Mouse (Mus musculus) gastrocnemius, postnatal 4 days (tissue): Measurements from ENCODE around the gene Arl4c. TPM values are rescaled to one million over a fixed set of nuclear protein-coding genes. Genes with fewer than 3 reads are reported as not detected.

ENCODE experiments used
- DNase-seq, 2 experiments: peaks; one replicate each; pipeline ENCODE4 v3.0.0; 2021 to 2022; ENCODE audit warnings: low spot score in 2 of 2, mixed read lengths in 2 of 2
- total RNA-seq, 2 experiments: library from RNA; stranded (reverse); gene quantifications; 2 replicates each; pipeline ENCODE4 v1.2.3; 2021

Gene Arl4c
- total RNA-seq, 2 experiments from 2014 or later = 7.1 to 7.6 TPM

- no peak for DNase-seq
Observed at GRCm38 (mm10) chr1:88625190-88625589, 76.8 kb downstream of the Arl4c start.

- no peak for DNase-seq
Observed at GRCm38 (mm10) chr1:88624376-88624775, 77.6 kb downstream of the Arl4c start.

GRCm38 (mm10) chr1:88623541-88624115 lies 78.4 kb downstream of the Arl4c start:
- no peak for DNase-seq

Other genes with a start within 250 kb of the Arl4c start
- gene Glrp1, start 192.2 kb downstream of the Arl4c start, total RNA-seq = not detected